Mouse (Mus musculus) E14TG2a.4 (cell line): ENCODE data around the gene Gdpd5.

ENCODE experiments used
- CTCF ChIP-seq: conservative IDR thresholded peaks from 2 replicates; pipeline ENCODE4 v1.5.1; 2014; ENCODE audit warnings: low read length
- NANOG ChIP-seq: IDR thresholded peaks from 2 replicates; pipeline ENCODE4 v1.6.1; 2014; ENCODE audit warnings: borderline replicate concordance, low read length, mixed read lengths
- POU5F1 ChIP-seq: IDR thresholded peaks from 2 replicates; pipeline ENCODE4 v1.6.1; 2014; ENCODE audit warnings: low read length, borderline replicate concordance

- TF ChIP-seq CTCF (no peak), POU5F1 (no peak), NANOG (no peak)
These were observed 22.0 kb downstream of the Gdpd5 start for GRCm38 (mm10) chr7:99403254-99403653.
